Mouse (Mus musculus) liver, postnatal 0 days (tissue): ENCODE measurements around the gene Mapre3.

Source experiments
- CTCF ChIP-seq: sonication (generic); IDR thresholded peaks from 2 replicates; pipeline ENCODE4 v1.5.1; 2016; ENCODE audit warnings: antibody characterized with exemption, low read depth
- EP300 ChIP-seq: IDR thresholded peaks from 2 replicates; pipeline ENCODE4 v1.6.1; 2016; ENCODE audit warnings: antibody characterized with exemption, low read depth, mild to moderate bottlenecking

GRCm38 (mm10) chr5:30913060-30913841, 98.8 kb downstream of the Mapre3 start, which contains the start of gene Emilin1:
- no peak for TF ChIP-seq EP300
- TF ChIP-seq CTCF, result no peak
